Mouse (Mus musculus) layer of hippocampus, adult 2 months (tissue): ENCODE results near the gene Pnpla2. TPM values are rescaled to one million over a fixed set of nuclear protein-coding genes. Genes with fewer than 3 reads are reported as not detected.

Experiments
- DNase-seq, 2 experiments: peaks; one replicate each; pipeline ENCODE4 v3.0.0; 2022; ENCODE audit warnings: low spot score in 2 of 2
- H3K27ac ChIP-seq: fragments of 200-600 bp; 2 replicates; pipeline ENCODE4 v1.8.1; 2022
- H3K4me3 ChIP-seq: fragments of 200-600 bp; 2 replicates; pipeline ENCODE4 v1.8.1; 2022; ENCODE audit warnings: mild to moderate bottlenecking
- CTCF ChIP-seq: fragments of 200-600 bp; conservative IDR thresholded peaks from 2 replicates; pipeline ENCODE4 v1.8.1; 2022; ENCODE audit warnings: antibody characterized with exemption, mild to moderate bottlenecking, moderate library complexity
- total RNA-seq, 2 experiments: library from RNA; stranded (reverse); gene quantifications; 2 replicates each; pipeline ENCODE4 v1.2.3; 2021

Gene Pnpla2
- total RNA-seq, 2 experiments from 2014 or later = 25.1 to 28.3 TPM

- no peak for DNase-seq
- Histone ChIP-seq H3K27ac (no peak overlapping the region), H3K4me3 (no peak overlapping the region)
- TF ChIP-seq CTCF = no peak
Observed at GRCm38 (mm10) chr7:141420030-141420702, 34.8 kb upstream of the Pnpla2 start.

- no peak for TF ChIP-seq CTCF
- H3K27ac ChIP-seq = no peak overlapping the region
Observed at GRCm38 (mm10) chr7:141423811-141424210, 31.2 kb upstream of the Pnpla2 start.

GRCm38 (mm10) chr7:141426948-141427730 lies 27.9 kb upstream of the Pnpla2 start:
- no peak for DNase-seq
- TF ChIP-seq CTCF = no peak
- H3K4me3 ChIP-seq = no peak overlapping the region
- H3K27ac ChIP-seq = no peak overlapping the region

More at GRCm38 (mm10) chr7:141423811-141424210, 31.2 kb upstream of the Pnpla2 start:
- DNase-seq = no peak
- no peak overlapping the region for H3K4me3 ChIP-seq

- TF ChIP-seq CTCF = no peak
- peak overlapping the region; percentile 77 for H3K4me3 ChIP-seq
- DNase-seq = no peak
- peak overlapping the region; percentile 98 for H3K27ac ChIP-seq
Observed at GRCm38 (mm10) chr7:141428701-141429100, 26.3 kb upstream of the Pnpla2 start.

GRCm38 (mm10) chr7:141429310-141429709 lies 25.7 kb upstream of the Pnpla2 start, which contains the start of gene Cend1:
TSS of gene Cend1 (minus strand) at chr7:141429491.
- Histone ChIP-seq H3K27ac (peak within 1 kb of the TSS; percentile 98), H3K4me3 (peak within 1 kb of the TSS; percentile 77)
- DNase-seq = peak; percentile 87 to 94
- 0 out of 2 replicates have a peak, but pooled peaks have one; percentile 12 for TF ChIP-seq CTCF

GRCm38 (mm10) chr7:141429840-141430584 lies 25.0 kb upstream of the Pnpla2 start:
- peak overlapping the region; percentile 98 for H3K27ac ChIP-seq
- H3K4me3 ChIP-seq = peak overlapping the region; percentile 77
- TF ChIP-seq CTCF = no peak
- no peak for DNase-seq

- no peak for TF ChIP-seq CTCF
- no peak for DNase-seq
- no peak overlapping the region for H3K27ac ChIP-seq
Observed at GRCm38 (mm10) chr7:141430585-141431240, 24.3 kb upstream of the Pnpla2 start.

DNA sequence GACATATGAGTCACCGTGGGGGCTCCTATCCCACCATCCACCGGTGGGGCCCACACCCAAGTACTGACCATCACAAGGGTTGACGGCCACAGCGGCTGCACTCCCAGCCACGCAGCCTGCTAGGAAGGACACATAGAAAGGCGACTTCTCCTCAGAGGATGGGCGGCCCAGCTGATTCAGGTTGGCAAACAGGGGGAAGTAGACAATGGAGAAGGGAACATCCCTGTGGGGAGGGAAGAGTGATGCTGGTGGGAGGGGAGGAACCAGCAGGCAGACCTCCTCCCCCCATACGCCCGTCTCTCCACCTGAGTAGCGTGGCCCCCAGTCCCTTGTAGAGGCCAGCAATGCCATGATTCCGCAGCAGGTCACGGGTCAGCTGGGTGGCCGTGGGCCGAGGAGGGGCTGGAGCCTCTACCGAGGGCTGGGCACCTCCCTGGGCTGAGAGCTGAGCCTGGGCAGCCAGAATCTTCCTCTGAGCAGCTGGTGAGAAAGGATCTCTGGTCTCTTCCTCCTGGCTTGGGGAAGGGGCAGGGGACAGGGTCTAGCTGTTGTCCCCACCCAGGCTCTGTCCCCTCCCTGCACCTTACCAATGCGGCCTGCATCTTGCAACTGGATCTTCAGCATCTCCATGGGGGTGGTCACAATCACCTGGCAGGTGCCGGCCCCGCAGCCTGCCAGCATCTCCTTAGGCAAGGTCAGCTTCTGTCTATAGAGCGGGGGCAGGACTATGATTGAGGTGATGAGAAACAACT lies 23.4 kb upstream of the Pnpla2 start:
- no peak for TF ChIP-seq CTCF
- Histone ChIP-seq H3K4me3 (no peak overlapping the region), H3K27ac (no peak overlapping the region; the same call in 1 of the 2 replicates)
- no peak for DNase-seq

More at GRCm38 (mm10) chr7:141430585-141431240, 24.3 kb upstream of the Pnpla2 start:
- no peak overlapping the region for H3K4me3 ChIP-seq

- Histone ChIP-seq H3K4me3 (no peak overlapping the region; the same call in 1 of the 2 replicates), H3K27ac (peak overlapping the region; percentile 97)
- DNase-seq = no peak
- no peak for TF ChIP-seq CTCF
Observed at GRCm38 (mm10) chr7:141432186-141432611, 22.8 kb upstream of the Pnpla2 start.

DNA sequence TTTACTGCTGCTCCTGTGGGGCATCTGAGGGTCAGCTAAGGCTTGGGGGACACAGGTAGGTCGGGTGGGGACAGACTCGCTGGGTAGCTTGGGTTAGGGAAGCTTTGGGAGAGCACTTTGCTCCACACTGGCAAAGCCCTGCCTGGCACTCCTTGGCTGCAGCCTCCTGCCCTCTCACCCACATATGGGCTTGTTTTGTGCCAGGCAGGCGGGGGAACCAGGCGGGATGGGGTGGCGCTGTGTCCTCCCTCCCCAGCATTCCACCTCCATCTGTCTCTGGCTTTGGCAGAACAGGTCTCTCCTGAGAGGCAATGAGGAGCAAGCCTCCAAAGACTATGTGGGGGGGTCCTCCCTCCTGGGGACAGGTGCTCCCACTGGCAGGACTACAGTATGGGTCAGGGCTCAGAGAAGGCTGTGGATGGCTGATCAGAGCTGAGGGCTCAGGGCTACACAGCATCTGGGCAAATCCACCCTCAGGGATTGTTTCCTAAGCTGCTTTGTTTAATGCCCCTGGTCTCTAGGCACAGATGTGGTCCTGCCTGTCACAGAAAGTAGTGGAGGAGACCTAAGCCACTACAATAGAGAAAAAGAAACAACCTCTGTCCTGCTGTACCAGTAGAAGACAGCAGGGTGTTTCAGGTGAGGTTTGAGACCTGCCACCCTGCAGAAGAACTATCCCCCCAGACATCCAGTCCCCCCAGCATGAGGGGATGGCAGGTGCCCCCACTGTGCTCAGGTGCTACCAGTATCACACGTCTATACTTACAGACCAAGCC lies 22.1 kb upstream of the Pnpla2 start:
- Histone ChIP-seq H3K27ac (peak overlapping the region; percentile 97), H3K4me3 (peak overlapping the region; percentile 63)
- TF ChIP-seq CTCF = peak; percentile 30; the same call in 1 of the 2 replicates
- no peak for DNase-seq
